Mouse (Mus musculus): ENCODE data around the gene Fam50b. TPM values are rescaled to one million over a fixed set of nuclear protein-coding genes. Genes with fewer than 3 reads are reported as not detected.

Fam50b gene
- polyA plus RNA-seq, 1 experiment from 2014 or later: not detected

Other genes with a start within 250 kb of the Fam50b start
- 11.7 and 12.2 TPM in 2 replicates for gene Pxdc1, start 81.4 kb upstream of the Fam50b start, polyA plus RNA-seq (2015; fragmentation: Nextera tagmentation; extraction: Ambion mirVana)
- gene Prpf4b, start 140.5 kb downstream of the Fam50b start, polyA plus RNA-seq (2015; fragmentation: Nextera tagmentation; extraction: Ambion mirVana): 51.4 and 54.6 TPM in 2 replicates
- gene Fam217a, start 189.5 kb downstream of the Fam50b start, polyA plus RNA-seq (2015; fragmentation: Nextera tagmentation; extraction: Ambion mirVana): 1.1 and 1.5 TPM in 2 replicates
- not detected in 2 replicates for gene 4933417A18Rik, start 189.6 kb downstream of the Fam50b start, polyA plus RNA-seq (2015; fragmentation: Nextera tagmentation; extraction: Ambion mirVana)
- gene Eci3, start 229.0 kb downstream of the Fam50b start, polyA plus RNA-seq (2015; fragmentation: Nextera tagmentation; extraction: Ambion mirVana): 0.62 and 1.6 TPM in 2 replicates

All from hindbrain, embryonic 16.5 days (tissue).